Mouse (Mus musculus) stomach, embryonic 15.5 days (tissue): ENCODE measurements around the gene Tmem117. TPM values are rescaled to one million over a fixed set of nuclear protein-coding genes. Genes with fewer than 3 reads are reported as not detected.

ENCODE experiments used
- ATAC-seq: fragments of 200-750 bp; cut with Nextera tagmentation; 2 replicates; pipeline ENCODE4 v1.8.0; 2017; ENCODE audit warnings: low read depth, moderate number of reproducible peaks, moderate TSS enrichment; ENCODE audit not compliant: insufficient read depth, low FRiP score
- H3K27ac ChIP-seq: fragments of 300-500 bp; sonication (generic); 2 replicates; pipeline ENCODE4 v1.5.1; 2015; ENCODE audit warnings: mild to moderate bottlenecking, inconsistent platforms
- H3K27me3 ChIP-seq: fragments of 300-500 bp; sonication (generic); replicated peaks from 2 replicates; pipeline ENCODE4 v1.6.1; 2015; ENCODE audit warnings: inconsistent platforms
- H3K36me3 ChIP-seq: fragments of 300-500 bp; sonication (generic); 2 replicates; pipeline ENCODE4 v1.6.1; 2015; ENCODE audit warnings: inconsistent platforms
- H3K4me1 ChIP-seq: fragments of 300-500 bp; sonication (generic); 2 replicates; pipeline ENCODE4 v1.6.1; 2015; ENCODE audit warnings: inconsistent platforms
- H3K4me2 ChIP-seq: fragments of 300-500 bp; sonication (generic); 2 replicates; pipeline ENCODE4 v1.6.1; 2015; ENCODE audit warnings: mild to moderate bottlenecking, inconsistent platforms
- H3K4me3 ChIP-seq: fragments of 300-500 bp; sonication (generic); replicated peaks from 2 replicates; pipeline ENCODE4 v1.5.1; 2015; ENCODE audit warnings: inconsistent platforms
- H3K9ac ChIP-seq: fragments of 300-500 bp; sonication (generic); 2 replicates; pipeline ENCODE4 v1.6.1; 2015; ENCODE audit warnings: inconsistent platforms
- H3K9me3 ChIP-seq: fragments of 300-500 bp; sonication (generic); 2 replicates; pipeline ENCODE4 v1.6.1; 2016; ENCODE audit warnings: inconsistent platforms
- WGBS: fragments of 180-500 bp; shearing (Covaris S2); methylation state at CpG from one replicate; pipeline ENCODE4 v1.1.7; 2015; 5-methylcytosine and 5-hydroxymethylcytosine counted together
- polyA plus RNA-seq: library from polyadenylated mRNA; unstranded; fragments of >200 nt; fragmentation: Nextera tagmentation; extraction: Ambion mirVana; gene quantifications from 2 replicates; pipeline ENCODE4 v1.2.1, GENCODE M21; 2015

Tmem117 gene
- polyA plus RNA-seq, 1 experiment from 2014 or later: 2.8 TPM

DNA sequence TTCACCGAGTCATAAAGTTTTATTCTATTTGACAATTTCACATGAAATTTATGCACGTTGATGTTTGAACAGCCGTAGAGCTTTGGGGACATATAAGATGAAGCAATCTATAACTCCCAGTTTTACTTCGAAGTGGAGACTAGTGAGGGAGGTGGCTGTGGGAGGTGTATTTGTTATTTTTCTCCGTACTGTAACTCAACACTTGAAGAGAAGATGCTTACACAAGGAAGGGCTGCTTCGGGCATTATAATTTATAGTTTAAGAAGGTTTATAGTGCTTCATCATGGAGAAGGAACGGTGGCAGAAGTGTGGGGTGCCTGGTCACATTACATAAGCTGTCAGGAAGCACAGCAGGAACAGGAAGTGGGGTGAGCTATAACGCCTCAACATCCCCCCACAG, 164.4 kb downstream of the Tmem117 start:
- Histone ChIP-seq H3K9me3 (no peaks in the 10 kb centered on the region), H3K36me3 (no peaks in the 10 kb centered on the region), H3K27me3 (no peaks in the 10 kb centered on the region), H3K9ac (no peak overlapping the region), H3K27ac (no peak overlapping the region), H3K4me3 (no peak overlapping the region), H3K4me2 (no peak overlapping the region), H3K4me1 (no peaks in the 10 kb centered on the region)
- ATAC-seq: no peak
- 79% methylated on average over 8 of the region's 8 CpGs for WGBS

DNA sequence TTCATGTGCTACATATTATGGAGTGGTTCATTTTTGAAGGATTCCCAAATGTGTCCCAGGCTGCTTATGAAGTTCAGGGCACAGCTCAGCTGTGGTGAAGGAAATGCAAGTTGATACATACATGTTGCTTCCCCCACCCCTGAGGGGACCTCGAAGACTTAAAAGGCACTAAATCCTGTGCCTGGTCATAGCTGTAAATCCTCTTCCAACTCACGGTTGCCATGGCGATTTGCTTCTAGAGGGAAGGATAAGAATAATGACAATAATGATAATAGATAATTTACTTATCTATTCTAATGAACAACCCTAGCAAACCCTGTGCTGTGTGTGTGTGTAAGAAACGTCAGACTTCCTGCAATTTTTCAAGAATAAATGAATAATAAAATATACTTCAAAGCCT, 166.5 kb downstream of the Tmem117 start:
- H3K4me1 ChIP-seq: no peaks in the 10 kb centered on the region
- H3K9ac ChIP-seq: no peak overlapping the region
- ATAC-seq: no peak
- H3K4me2 ChIP-seq: no peak overlapping the region
- no peaks in the 10 kb centered on the region for H3K9me3 ChIP-seq
- no peak overlapping the region for H3K4me3 ChIP-seq
- no peak overlapping the region for H3K27ac ChIP-seq
- no peaks in the 10 kb centered on the region for H3K36me3 ChIP-seq
- 62% methylated on average over 4 of the region's 4 CpGs for WGBS
- no peaks in the 10 kb centered on the region for H3K27me3 ChIP-seq

DNA sequence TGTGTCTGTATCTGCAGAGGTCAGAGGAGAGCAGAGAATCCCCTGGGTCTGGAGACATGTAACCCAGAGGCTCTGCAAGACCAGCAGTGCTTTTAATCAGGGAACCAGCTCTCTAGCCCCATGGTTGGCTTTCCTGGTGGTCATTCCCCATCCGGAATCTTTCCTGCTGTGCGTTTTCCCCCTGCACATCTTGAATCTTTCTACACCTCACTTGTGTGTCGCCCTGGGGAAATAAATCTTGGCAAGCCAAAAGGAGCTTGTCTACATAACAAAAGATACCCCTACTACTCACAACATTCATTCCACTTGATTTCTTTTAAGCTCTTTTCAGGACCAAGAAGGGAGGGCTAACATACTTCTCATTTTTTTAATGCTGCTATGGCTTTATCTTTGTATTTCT, 169.2 kb downstream of the Tmem117 start:
- WGBS: 56% methylated on average over 3 of the region's 3 CpGs
- H3K4me2 ChIP-seq: no peak overlapping the region
- H3K27me3 ChIP-seq: no peaks in the 10 kb centered on the region
- no peak overlapping the region for H3K27ac ChIP-seq
- no peaks in the 10 kb centered on the region for H3K4me1 ChIP-seq
- H3K4me3 ChIP-seq: no peak overlapping the region
- ATAC-seq: no peak
- no peak overlapping the region for H3K9ac ChIP-seq
- H3K36me3 ChIP-seq: no peaks in the 10 kb centered on the region
- H3K9me3 ChIP-seq: no peaks in the 10 kb centered on the region

DNA sequence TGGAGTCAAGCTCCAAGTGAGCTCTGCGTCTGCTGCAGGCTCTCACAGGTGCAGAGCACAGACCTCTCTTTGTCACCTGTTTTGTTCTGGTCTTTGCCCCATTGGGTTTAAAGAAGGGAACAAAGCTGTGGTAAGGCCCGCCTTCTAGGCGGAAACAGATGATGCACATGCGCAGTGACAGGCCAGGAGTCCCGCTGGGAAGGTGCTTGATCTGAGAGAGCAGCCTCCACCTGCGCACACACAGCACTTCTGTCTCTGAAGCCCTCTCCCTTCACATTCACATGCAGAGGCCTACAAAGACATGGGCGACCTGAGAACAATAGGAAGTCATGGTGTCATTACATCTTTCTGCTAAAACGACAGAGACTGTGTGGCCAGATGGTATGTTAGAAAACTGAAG, 172.4 kb downstream of the Tmem117 start:
- no peaks in the 10 kb centered on the region for H3K36me3 ChIP-seq
- H3K4me1 ChIP-seq: no peaks in the 10 kb centered on the region
- 75% methylated on average over 8 of the region's 8 CpGs for WGBS
- no peaks in the 10 kb centered on the region for H3K27me3 ChIP-seq
- no peak overlapping the region for H3K27ac ChIP-seq
- H3K4me2 ChIP-seq: no peak overlapping the region
- no peak overlapping the region for H3K4me3 ChIP-seq
- H3K9ac ChIP-seq: no peak overlapping the region
- no peaks in the 10 kb centered on the region for H3K9me3 ChIP-seq
- no peak for ATAC-seq

DNA sequence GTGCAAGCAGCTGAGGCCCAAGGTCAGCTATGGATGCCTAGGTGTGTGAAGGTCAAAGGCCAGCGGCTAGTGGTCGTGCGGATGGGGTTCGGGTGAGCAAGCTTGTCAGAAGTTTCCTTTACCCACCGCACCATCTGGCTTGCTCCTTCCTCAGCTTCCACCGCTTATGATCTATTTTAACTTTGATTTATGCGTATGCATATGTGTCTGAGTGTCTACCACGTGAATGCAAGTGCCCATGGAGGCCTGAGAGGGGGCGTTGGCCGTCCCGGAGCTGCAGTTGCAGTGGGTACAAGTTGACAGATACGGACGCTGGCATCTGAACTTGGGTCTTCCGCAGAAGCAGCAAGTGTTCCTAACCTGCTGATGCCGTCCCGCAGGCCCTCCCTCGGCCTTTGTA, 173.8 kb downstream of the Tmem117 start:
- H3K4me3 ChIP-seq: no peak overlapping the region
- no peaks in the 10 kb centered on the region for H3K36me3 ChIP-seq
- ATAC-seq: no peak

DNA sequence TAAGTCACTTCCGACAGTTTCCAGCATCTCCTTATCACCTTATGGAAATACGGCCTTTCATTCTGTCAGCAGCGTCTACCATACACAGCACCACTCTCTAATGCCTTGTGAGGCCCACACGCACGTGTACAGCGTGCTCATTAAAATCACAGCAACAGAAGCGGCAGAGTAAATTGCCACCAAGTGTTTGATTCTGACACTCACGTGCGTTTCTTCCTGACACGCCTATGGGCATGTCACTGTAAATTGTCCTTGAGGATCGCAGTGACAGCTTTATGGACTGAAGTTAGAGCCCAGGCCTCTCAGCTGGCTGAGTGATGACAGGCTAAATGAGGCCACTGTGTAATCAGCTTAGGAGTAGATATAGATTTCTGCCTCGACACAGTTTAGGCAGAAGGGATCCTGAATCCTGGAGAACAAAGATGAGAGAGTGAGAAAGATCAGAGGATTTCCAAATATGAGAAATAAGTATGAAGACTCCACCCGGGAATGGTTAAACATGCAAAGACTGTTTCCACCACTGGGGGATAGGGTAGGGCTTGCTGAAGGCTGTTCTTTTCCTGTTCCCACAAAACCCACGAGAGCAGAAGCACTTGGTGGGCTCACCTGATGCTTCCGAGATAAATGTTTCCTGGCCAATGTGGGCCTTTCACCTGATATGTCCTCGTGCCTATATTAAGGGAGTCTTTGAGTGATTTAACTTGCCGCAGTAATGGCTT, 174.8 kb downstream of the Tmem117 start:
- WGBS: 47% methylated on average over 17 of the region's 17 CpGs
- H3K4me1 ChIP-seq: no peaks in the 10 kb centered on the region
- ATAC-seq: no peak

More for the DNA sequence above, 173.8 kb downstream of the Tmem117 start:
- WGBS: 83% methylated on average over 17 of the region's 17 CpGs
- Histone ChIP-seq H3K9ac (no peak overlapping the region), H3K4me1 (no peaks in the 10 kb centered on the region), H3K9me3 (no peaks in the 10 kb centered on the region), H3K27ac (no peak overlapping the region), H3K4me2 (no peak overlapping the region), H3K27me3 (no peaks in the 10 kb centered on the region)

DNA sequence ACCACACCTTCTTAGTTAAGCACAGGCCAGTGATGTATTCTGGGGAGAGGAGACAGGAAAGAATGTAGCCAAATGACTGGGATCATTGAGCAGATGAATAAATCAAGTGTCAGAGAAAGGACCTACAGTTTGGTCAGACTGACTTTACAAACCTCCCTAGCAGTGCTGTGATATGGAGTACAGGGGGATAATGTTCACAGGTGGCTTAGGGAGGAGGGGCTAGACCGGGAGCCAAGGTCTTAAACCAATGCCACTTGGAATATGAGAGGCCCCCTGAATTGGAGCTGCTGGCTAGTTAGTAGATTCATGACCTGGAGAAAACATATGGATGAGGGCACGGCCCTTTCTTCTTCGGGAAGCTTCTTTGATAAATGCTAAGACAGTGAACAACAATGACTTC, 177.0 kb downstream of the Tmem117 start:
- 74% methylated on average over 3 of the region's 3 CpGs for WGBS
- no peaks in the 10 kb centered on the region for H3K36me3 ChIP-seq
- no peak overlapping the region for H3K9ac ChIP-seq
- H3K27ac ChIP-seq: no peak overlapping the region
- no peaks in the 10 kb centered on the region for H3K9me3 ChIP-seq
- H3K4me1 ChIP-seq: no peaks in the 10 kb centered on the region
- H3K4me2 ChIP-seq: no peak overlapping the region
- ATAC-seq: no peak
- no peak overlapping the region for H3K4me3 ChIP-seq
- no peaks in the 10 kb centered on the region for H3K27me3 ChIP-seq

More for the DNA sequence above, 174.8 kb downstream of the Tmem117 start:
- H3K27me3 ChIP-seq: no peaks in the 10 kb centered on the region
- H3K36me3 ChIP-seq: no peaks in the 10 kb centered on the region
- no peaks in the 10 kb centered on the region for H3K9me3 ChIP-seq
- no peak overlapping the region for H3K27ac ChIP-seq
- no peak overlapping the region for H3K4me2 ChIP-seq
- H3K9ac ChIP-seq: no peak overlapping the region
- H3K4me3 ChIP-seq: no peak overlapping the region

DNA sequence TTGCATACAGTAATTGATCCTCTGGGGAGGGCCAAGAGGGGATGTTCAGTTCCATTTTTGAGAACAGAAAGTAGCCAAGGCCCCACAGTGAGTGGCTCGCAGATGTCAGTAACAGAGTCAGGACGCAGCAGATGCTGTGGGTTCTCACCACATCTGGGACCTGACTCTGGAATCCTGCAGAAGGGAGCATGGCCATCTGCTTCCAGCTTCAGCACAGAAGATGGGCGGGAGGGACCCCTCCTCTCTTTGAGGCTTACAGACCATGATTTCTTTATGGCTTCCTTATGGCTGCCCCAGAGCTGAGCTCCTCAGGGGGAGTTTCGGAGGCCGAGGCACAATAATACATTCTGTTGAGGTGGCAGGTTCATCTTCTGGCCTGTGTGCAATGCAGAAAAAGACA, 182.5 kb downstream of the Tmem117 start:
- Histone ChIP-seq H3K36me3 (no peaks in the 10 kb centered on the region), H3K4me3 (no peak overlapping the region), H3K27ac (no peak overlapping the region), H3K4me1 (no peaks in the 10 kb centered on the region), H3K27me3 (no peaks in the 10 kb centered on the region), H3K9me3 (no peaks in the 10 kb centered on the region), H3K9ac (no peak overlapping the region), H3K4me2 (no peak overlapping the region)
- ATAC-seq: no peak
- WGBS: 63% methylated on average over 5 of the region's 5 CpGs

DNA sequence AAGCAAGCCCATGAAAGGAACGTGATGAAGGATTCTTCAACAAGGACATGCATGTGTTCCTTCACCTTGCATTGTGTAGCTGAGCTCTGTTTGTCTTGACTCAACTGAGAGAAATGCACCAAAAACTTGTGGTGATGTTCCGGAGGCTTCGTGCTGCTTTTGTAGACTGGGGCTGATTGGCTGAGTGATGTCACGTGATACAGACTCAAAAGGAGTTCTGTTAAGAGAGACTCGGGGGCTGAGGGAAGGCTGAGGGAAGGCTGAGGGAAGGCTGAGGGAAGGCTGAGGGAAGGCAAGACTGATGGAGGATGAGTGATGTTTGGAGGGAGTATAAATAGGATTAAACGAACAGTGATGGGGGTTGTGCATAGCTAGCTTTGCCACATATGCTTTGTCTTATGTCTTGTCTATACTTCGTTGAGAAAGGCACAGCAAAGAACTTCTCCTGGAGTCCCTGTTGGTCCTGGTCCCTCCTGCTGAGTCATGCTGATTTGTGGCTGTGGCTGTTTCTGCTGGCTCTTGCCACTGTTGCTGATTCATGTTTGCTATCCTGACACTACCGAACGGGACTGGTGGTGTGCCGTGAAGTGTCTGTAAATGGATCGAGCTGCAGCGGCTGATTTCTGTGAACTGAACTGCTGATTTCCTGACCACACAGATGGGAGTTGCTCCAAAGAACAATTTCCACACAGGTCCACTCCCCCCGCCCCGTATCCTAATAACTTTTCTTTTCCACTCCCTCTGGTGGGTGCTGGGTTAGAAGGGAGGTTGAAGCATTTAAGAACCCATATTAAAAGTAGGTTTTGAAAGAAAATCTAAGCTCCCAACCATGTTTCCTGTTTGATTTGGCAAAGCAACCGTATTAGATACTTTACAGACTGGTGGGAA, 185.4 kb downstream of the Tmem117 start:
- Histone ChIP-seq H3K4me3 (no peak overlapping the region), H3K27me3 (no peaks in the 10 kb centered on the region), H3K36me3 (no peaks in the 10 kb centered on the region), H3K27ac (no peak overlapping the region), H3K9ac (no peak overlapping the region), H3K9me3 (no peaks in the 10 kb centered on the region), H3K4me1 (no peaks in the 10 kb centered on the region), H3K4me2 (no peak overlapping the region)
- no peak for ATAC-seq
- 77% methylated on average over 15 of the region's 15 CpGs for WGBS

DNA sequence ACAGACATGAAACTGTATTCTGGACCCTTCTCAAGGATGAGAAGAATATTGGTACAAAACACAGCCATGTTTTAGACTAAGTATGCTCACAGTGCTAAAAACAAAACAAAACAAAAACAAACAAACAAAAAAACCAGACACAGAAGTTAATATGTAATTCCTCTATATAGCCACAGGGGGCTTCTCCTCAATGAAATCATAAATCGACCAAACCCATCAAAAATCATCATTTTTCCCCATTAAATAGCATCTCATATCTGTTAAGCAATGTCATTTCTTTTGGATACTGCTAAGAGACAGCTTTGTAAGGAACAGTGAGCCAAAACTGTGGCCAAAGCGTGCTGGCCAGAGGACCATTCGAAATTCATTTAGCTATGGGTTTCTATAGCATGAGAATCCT, 206.6 kb downstream of the Tmem117 start:
- Histone ChIP-seq H3K36me3 (no peaks in the 10 kb centered on the region), H3K9me3 (no peaks in the 10 kb centered on the region), H3K4me1 (no peaks in the 10 kb centered on the region), H3K4me2 (no peak overlapping the region), H3K4me3 (no peak overlapping the region), H3K27me3 (no peaks in the 10 kb centered on the region), H3K9ac (no peak overlapping the region), H3K27ac (no peak overlapping the region)
- 87% methylated on average over 3 of the region's 3 CpGs for WGBS
- no peak for ATAC-seq

DNA sequence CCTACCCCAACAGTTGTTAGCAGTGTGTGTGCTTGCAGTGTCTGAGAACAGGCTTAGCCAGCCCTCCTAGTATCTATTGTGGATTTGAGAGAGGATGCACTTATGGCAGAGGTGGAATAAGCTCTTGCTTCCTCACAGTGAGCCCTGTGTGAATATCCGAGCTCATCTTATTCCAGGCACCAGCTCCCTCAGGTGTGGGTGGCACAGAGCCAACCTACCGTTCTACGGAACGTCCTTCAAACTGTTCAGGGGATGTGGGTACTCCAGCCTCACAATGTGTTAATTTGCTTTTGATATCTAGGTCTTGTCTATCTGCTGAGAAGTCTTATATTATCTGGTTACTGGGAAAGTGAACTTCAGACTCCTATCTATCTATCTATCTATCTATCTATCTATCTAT, 209.6 kb downstream of the Tmem117 start:
- no peaks in the 10 kb centered on the region for H3K36me3 ChIP-seq
- WGBS: 75% methylated on average over 4 of the region's 4 CpGs
- no peaks in the 10 kb centered on the region for H3K9me3 ChIP-seq
- no peak overlapping the region for H3K9ac ChIP-seq
- H3K4me3 ChIP-seq: no peak overlapping the region
- H3K27me3 ChIP-seq: no peaks in the 10 kb centered on the region
- H3K4me2 ChIP-seq: no peak overlapping the region
- H3K27ac ChIP-seq: no peak overlapping the region
- no peak for ATAC-seq
- H3K4me1 ChIP-seq: no peaks in the 10 kb centered on the region

DNA sequence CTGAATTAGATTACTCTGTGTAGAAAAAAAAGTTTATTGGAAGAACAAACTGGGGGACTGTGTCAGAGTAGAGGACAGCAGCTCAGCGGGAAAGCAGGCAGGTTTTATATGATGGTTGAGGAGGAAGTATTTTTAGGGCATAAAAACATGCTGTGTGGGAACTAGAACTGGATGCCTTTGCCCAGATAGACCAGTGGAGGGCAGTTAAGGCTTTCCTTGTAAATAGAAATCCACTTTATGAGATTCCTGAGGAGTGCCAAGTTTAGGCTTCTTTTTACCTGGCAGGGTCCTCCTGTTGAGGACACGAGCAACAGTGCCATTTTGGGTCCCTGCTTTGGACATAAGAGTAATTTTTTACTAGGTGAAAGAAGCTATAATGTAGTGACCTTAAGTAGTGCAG, 218.5 kb downstream of the Tmem117 start:
- Histone ChIP-seq H3K9ac (no peak overlapping the region), H3K27ac (no peak overlapping the region), H3K4me1 (no peaks in the 10 kb centered on the region), H3K4me3 (no peak overlapping the region), H3K36me3 (no peaks in the 10 kb centered on the region), H3K27me3 (no peaks in the 10 kb centered on the region), H3K9me3 (no peaks in the 10 kb centered on the region; the same call in 1 of the 2 replicates), H3K4me2 (no peak overlapping the region)
- ATAC-seq: no peak
- WGBS: 67% methylated on average over 2 of the region's 2 CpGs
